Mouse (Mus musculus) pancreas, adult 10 weeks (tissue): ENCODE measurements around the gene Nipbl. TPM values are rescaled to one million over a fixed set of nuclear protein-coding genes. Genes with fewer than 3 reads are reported as not detected.

ENCODE experiments used
- polyA plus RNA-seq: library from polyadenylated mRNA; stranded (reverse); fragments of 350-450 nt; fragmentation: Illumina TruSeq; extraction: RNeasy Lipid Tissue Mini Kit (QIAGEN cat#74804); gene quantifications from one replicate; pipeline ENCODE4 v1.2.3, GENCODE M21; 2015; ENCODE audit warnings: low read depth, low replicate concordance; ENCODE audit not compliant: insufficient read depth

The Nipbl gene
- polyA plus RNA-seq: 6.7 TPM

GRCm38 (mm10) chr15:8443926-8444889 lies at the start of gene Nipbl:
Gene Nipbl (minus strand): TSS chr15:8444463.

Other genes starting within 250 kb of the Nipbl start
- gene Gm2310, start 75.5 kb upstream of the Nipbl start, polyA plus RNA-seq: not detected